Mouse (Mus musculus) liver, embryonic 15.5 days (tissue): ENCODE measurements around the gene Adtrp. TPM values are rescaled to one million over a fixed set of nuclear protein-coding genes. Genes with fewer than 3 reads are reported as not detected.

Source experiments
- ATAC-seq: fragments of 200-750 bp; cut with Nextera tagmentation; 2 replicates; pipeline ENCODE4 v1.8.0; 2017; ENCODE audit warnings: moderate number of reproducible peaks, mild to moderate bottlenecking, moderate library complexity; ENCODE audit not compliant: insufficient read depth
- H3K27ac ChIP-seq: fragments of 300-500 bp; sonication (generic); replicated peaks from 2 replicates; pipeline ENCODE4 v1.5.1; 2015; ENCODE audit warnings: mild to moderate bottlenecking, inconsistent platforms
- H3K27me3 ChIP-seq: fragments of 300-500 bp; sonication (generic); 2 replicates; pipeline ENCODE4 v1.6.1; 2015; ENCODE audit warnings: mild to moderate bottlenecking, inconsistent platforms
- H3K36me3 ChIP-seq: fragments of 300-500 bp; sonication (generic); replicated peaks from 2 replicates; pipeline ENCODE4 v1.6.1; 2015; ENCODE audit warnings: moderate library complexity, mild to moderate bottlenecking, inconsistent platforms
- H3K4me1 ChIP-seq: fragments of 300-500 bp; sonication (generic); replicated peaks from 2 replicates; pipeline ENCODE4 v1.6.1; 2015; ENCODE audit warnings: inconsistent platforms
- H3K4me2 ChIP-seq: fragments of 300-500 bp; sonication (generic); 2 replicates; pipeline ENCODE4 v1.6.1; 2015; ENCODE audit warnings: moderate library complexity, mild to moderate bottlenecking, inconsistent platforms
- H3K4me3 ChIP-seq: fragments of 300-500 bp; sonication (generic); replicated peaks from 2 replicates; pipeline ENCODE4 v1.5.1; 2015; ENCODE audit warnings: mild to moderate bottlenecking, inconsistent platforms
- H3K9ac ChIP-seq: fragments of 300-500 bp; sonication (generic); 2 replicates; pipeline ENCODE4 v1.6.1; 2015; ENCODE audit warnings: moderate library complexity, mild to moderate bottlenecking, inconsistent platforms
- H3K9me3 ChIP-seq: fragments of 300-500 bp; sonication (generic); replicated peaks from 2 replicates; pipeline ENCODE4 v1.6.1; 2016; ENCODE audit warnings: inconsistent platforms
- WGBS: fragments of 180-500 bp; shearing (Covaris S2); methylation state at CpG from one replicate; pipeline ENCODE4 v1.1.7; 2015; ENCODE audit warnings: mixed read lengths; ENCODE audit not compliant: insufficient replicate concordance; 5-methylcytosine and 5-hydroxymethylcytosine counted together
- polyA plus RNA-seq: library from polyadenylated mRNA; unstranded; fragments of >200 nt; fragmentation: Nextera tagmentation; extraction: Ambion mirVana; gene quantifications from 2 replicates; pipeline ENCODE4 v1.2.1, GENCODE M21; 2015

The Adtrp gene
- polyA plus RNA-seq, 1 experiment from 2014 or later = 1.1 TPM

GRCm38 (mm10) chr13:41865575-41865974 lies 18.1 kb upstream of the Adtrp start:
- ATAC-seq = no peak
- H3K9me3 ChIP-seq = no peaks in the 10 kb centered on the region
- no peak overlapping the region for H3K9ac ChIP-seq
- no peaks in the 10 kb centered on the region for H3K36me3 ChIP-seq
- H3K27me3 ChIP-seq = no peaks in the 10 kb centered on the region
- H3K4me3 ChIP-seq = no peak overlapping the region
- no peaks in the 10 kb centered on the region for H3K4me1 ChIP-seq
- H3K27ac ChIP-seq = no peak overlapping the region
- WGBS = 27% methylated on average over 6 of the region's 6 CpGs
- no peak overlapping the region for H3K4me2 ChIP-seq

- no peak overlapping the region for H3K4me2 ChIP-seq
- no peaks in the 10 kb centered on the region for H3K27me3 ChIP-seq
- no peaks in the 10 kb centered on the region for H3K4me1 ChIP-seq
- H3K27ac ChIP-seq = no peak overlapping the region
- H3K4me3 ChIP-seq = no peak overlapping the region
- H3K9ac ChIP-seq = no peak overlapping the region
- no peaks in the 10 kb centered on the region for H3K36me3 ChIP-seq
- WGBS = 66% methylated on average over 5 of the region's 5 CpGs
- ATAC-seq = no peak
- H3K9me3 ChIP-seq = no peaks in the 10 kb centered on the region
Measured at GRCm38 (mm10) chr13:41865071-41865470, 17.6 kb upstream of the Adtrp start.

GRCm38 (mm10) chr13:41860603-41861405 lies 13.3 kb upstream of the Adtrp start:
- H3K9ac ChIP-seq = no peak overlapping the region
- no peaks in the 10 kb centered on the region for H3K4me1 ChIP-seq
- no peaks in the 10 kb centered on the region for H3K36me3 ChIP-seq
- no peak overlapping the region for H3K27ac ChIP-seq
- H3K4me2 ChIP-seq = no peak overlapping the region
- no peak for ATAC-seq
- WGBS = 71% methylated on average over 15 of the region's 15 CpGs
- H3K9me3 ChIP-seq = no peaks in the 10 kb centered on the region
- no peak overlapping the region for H3K4me3 ChIP-seq
- no peaks in the 10 kb centered on the region for H3K27me3 ChIP-seq

- no peaks in the 10 kb centered on the region for H3K9me3 ChIP-seq
- no peaks in the 10 kb centered on the region for H3K36me3 ChIP-seq
- H3K27ac ChIP-seq = no peak overlapping the region
- WGBS = 59% methylated on average over 13 of the region's 13 CpGs
- no peak overlapping the region for H3K9ac ChIP-seq
- no peaks in the 10 kb centered on the region for H3K4me1 ChIP-seq
- H3K4me2 ChIP-seq = no peak overlapping the region
- no peaks in the 10 kb centered on the region for H3K27me3 ChIP-seq
- no peak overlapping the region for H3K4me3 ChIP-seq
- no peak for ATAC-seq
Measured at GRCm38 (mm10) chr13:41855206-41856185, 8.0 kb upstream of the Adtrp start.

GRCm38 (mm10) chr13:41850727-41851378 lies 3.4 kb upstream of the Adtrp start:
- ATAC-seq = no peak
- Histone ChIP-seq H3K4me1 (no peaks in the 10 kb centered on the region), H3K4me3 (no peak overlapping the region), H3K4me2 (no peak overlapping the region), H3K9ac (no peak overlapping the region), H3K27me3 (no peaks in the 10 kb centered on the region), H3K36me3 (no peaks in the 10 kb centered on the region), H3K9me3 (no peaks in the 10 kb centered on the region), H3K27ac (no peak overlapping the region)
- 54% methylated on average over 3 of the region's 3 CpGs for WGBS

- WGBS = 51% methylated on average over 5 of the region's 5 CpGs
Measured at GRCm38 (mm10) chr13:41846516-41846915, 968 bp downstream of the Adtrp start.

GRCm38 (mm10) chr13:41845013-41845412 lies 2.5 kb downstream of the Adtrp start:
- H3K27ac ChIP-seq = no peak overlapping the region
- no peaks in the 10 kb centered on the region for H3K27me3 ChIP-seq
- 67% methylated on average over 5 of the region's 5 CpGs for WGBS
- H3K36me3 ChIP-seq = no peaks in the 10 kb centered on the region
- no peaks in the 10 kb centered on the region for H3K9me3 ChIP-seq
- no peak overlapping the region for H3K9ac ChIP-seq
- H3K4me1 ChIP-seq = no peaks in the 10 kb centered on the region
- ATAC-seq = no peak
- H3K4me3 ChIP-seq = no peak overlapping the region
- no peak overlapping the region for H3K4me2 ChIP-seq

More at GRCm38 (mm10) chr13:41846516-41846915, 968 bp downstream of the Adtrp start:
- Histone ChIP-seq H3K9ac (no peak overlapping the region), H3K4me2 (no peak overlapping the region), H3K27ac (no peak overlapping the region), H3K27me3 (no peaks in the 10 kb centered on the region), H3K4me1 (no peaks in the 10 kb centered on the region), H3K36me3 (no peaks in the 10 kb centered on the region), H3K4me3 (no peak overlapping the region), H3K9me3 (no peaks in the 10 kb centered on the region)
- no peak for ATAC-seq

GRCm38 (mm10) chr13:41844071-41844470 lies 3.4 kb downstream of the Adtrp start:
- Histone ChIP-seq H3K27ac (no peak overlapping the region), H3K4me1 (no peaks in the 10 kb centered on the region), H3K9me3 (no peaks in the 10 kb centered on the region), H3K4me2 (no peak overlapping the region), H3K4me3 (no peak overlapping the region), H3K9ac (no peak overlapping the region), H3K36me3 (no peaks in the 10 kb centered on the region), H3K27me3 (no peaks in the 10 kb centered on the region)
- WGBS = 55% methylated on average over 4 of the region's 4 CpGs
- ATAC-seq = no peak

- Histone ChIP-seq H3K4me3 (no peak overlapping the region), H3K9ac (no peak overlapping the region), H3K4me2 (no peak overlapping the region), H3K36me3 (no peaks in the 10 kb centered on the region), H3K27me3 (no peaks in the 10 kb centered on the region), H3K9me3 (no peaks in the 10 kb centered on the region), H3K27ac (no peak overlapping the region), H3K4me1 (no peaks in the 10 kb centered on the region)
- WGBS = 74% methylated on average over 8 of the region's 8 CpGs
- no peak for ATAC-seq
Measured at GRCm38 (mm10) chr13:41833614-41834139, 13.8 kb downstream of the Adtrp start.

GRCm38 (mm10) chr13:41828296-41828754 lies 19.2 kb downstream of the Adtrp start:
- Histone ChIP-seq H3K27me3 (no peaks in the 10 kb centered on the region), H3K27ac (no peak overlapping the region), H3K9me3 (no peaks in the 10 kb centered on the region), H3K4me2 (no peak overlapping the region), H3K4me3 (no peak overlapping the region), H3K9ac (no peak overlapping the region), H3K4me1 (0 out of 2 replicates have a peak, but pooled peaks cover 3% of the 10 kb centered on the region), H3K36me3 (no peaks in the 10 kb centered on the region)
- ATAC-seq = peak; percentile 37
- 68% methylated on average over 8 of the region's 8 CpGs for WGBS
